Mouse (Mus musculus) layer of hippocampus, postnatal 10 days (tissue): Measurements from ENCODE around the gene Rcc2. TPM values are rescaled to one million over a fixed set of nuclear protein-coding genes. Genes with fewer than 3 reads are reported as not detected.

Source experiments
- DNase-seq, 2 experiments: peaks; one replicate each; pipeline ENCODE4 v3.0.0; 2021; ENCODE audit warnings: low spot score in 2 of 2
- microRNA-seq, 2 experiments: library from miRNA; unstranded; fragments of <30 nt; microRNA quantifications; one replicate each; pipeline ENCODE4 v1.2.0; 2021
- total RNA-seq, 2 experiments: library from RNA; stranded (reverse); gene quantifications; 2 replicates each; pipeline ENCODE4 v1.2.3; 2021

Gene Rcc2
- total RNA-seq, 2 experiments from 2014 or later: 64.7 to 68.5 TPM

GRCm38 (mm10) chr4:140747978-140748377 lies 47.6 kb downstream of the Rcc2 start:
- no peak for DNase-seq

- no peak for DNase-seq
These were observed 50.0 kb downstream of the Rcc2 start for GRCm38 (mm10) chr4:140750328-140750727.

- no peak for DNase-seq
These were observed 53.0 kb downstream of the Rcc2 start for GRCm38 (mm10) chr4:140753366-140753765.

- no peak for DNase-seq
These were observed 55.5 kb downstream of the Rcc2 start for GRCm38 (mm10) chr4:140755811-140756210.

GRCm38 (mm10) chr4:140761601-140762000 lies 61.3 kb downstream of the Rcc2 start:
- DNase-seq: no peak

- peak; percentile 27 to 32 for DNase-seq
These were observed 62.8 kb downstream of the Rcc2 start for GRCm38 (mm10) chr4:140763158-140763557.

GRCm38 (mm10) chr4:140765936-140766335 lies 65.6 kb downstream of the Rcc2 start:
- DNase-seq: no peak

- no peak for DNase-seq
These were observed 68.6 kb downstream of the Rcc2 start for GRCm38 (mm10) chr4:140768973-140769372.

GRCm38 (mm10) chr4:140770433-140770832 lies 70.1 kb downstream of the Rcc2 start:
- DNase-seq: no peak

- DNase-seq: no peak
These were observed 70.8 kb downstream of the Rcc2 start for GRCm38 (mm10) chr4:140771091-140771490.

Small RNAs within 50 kb of the gene (microRNA-seq; reads per million reads assigned to microRNA genes)
- gene Gm23045 (0 reads per million in 2 experiments), gene Gm25951 (0 reads per million in 2 experiments)

Other genes starting within 250 kb of the Rcc2 start
- 10 to 100 TPM; 45.5 to 60.7 TPM for gene Arhgef10l, start 34.5 kb upstream of the Rcc2 start, total RNA-seq
- under 1 TPM; 0.21 to 0.69 TPM for gene Padi6, start 42.1 kb downstream of the Rcc2 start, total RNA-seq
- not detected for gene Padi4, start 73.7 kb downstream of the Rcc2 start, total RNA-seq
- gene Padi3, start 110.1 kb downstream of the Rcc2 start, total RNA-seq: under 1 TPM in 1 of 2 experiments, not detected in 1; 0.11 TPM
- not detected for gene Padi1, start 145.2 kb downstream of the Rcc2 start, total RNA-seq
- 1 to 10 TPM; 8.0 to 9.6 TPM for gene Padi2, start 205.8 kb downstream of the Rcc2 start, total RNA-seq